Mouse (Mus musculus) adipocyte (in vitro differentiated cells): ENCODE measurements around the gene Cxcr4.
"Not testable (repeated sequence)": the region's sequence is repeated elsewhere in the genome, so short reads cannot be mapped to it uniquely, and the experiment has no call there.

Source experiments
- DNase-seq: peaks from one replicate; pipeline ENCODE4 v3.0.0-alpha.2; 2016; ENCODE audit warnings: low spot score

Gene Cxcr4

GRCm38 (mm10) chr1:128597209-128597782 lies 5.2 kb upstream of the Cxcr4 start:
- no peak for DNase-seq

GRCm38 (mm10) chr1:128595528-128595927 lies 3.4 kb upstream of the Cxcr4 start:
- no peak for DNase-seq

GRCm38 (mm10) chr1:128595105-128595420 lies 3.0 kb upstream of the Cxcr4 start:
- no peak for DNase-seq

- no peak for DNase-seq
These were observed 2.4 kb upstream of the Cxcr4 start for GRCm38 (mm10) chr1:128594353-128595104.

GRCm38 (mm10) chr1:128592961-128593501 lies 938 bp upstream of the Cxcr4 start:
- no peak for DNase-seq

GRCm38 (mm10) chr1:128591721-128592210 lies 327 bp downstream of the Cxcr4 start:
- DNase-seq, result no peak

GRCm38 (mm10) chr1:128590816-128591720 lies 1.0 kb downstream of the Cxcr4 start:
- no peak for DNase-seq

- no peak for DNase-seq
These were observed 2.1 kb downstream of the Cxcr4 start for GRCm38 (mm10) chr1:128590011-128590410.

GRCm38 (mm10) chr1:128589488-128589887 lies 2.6 kb downstream of the Cxcr4 start:
- DNase-seq, result no peak

- DNase-seq, result no peak
These were observed 3.8 kb downstream of the Cxcr4 start for GRCm38 (mm10) chr1:128588337-128588736.

GRCm38 (mm10) chr1:128586928-128587780 lies 4.9 kb downstream of the Cxcr4 start:
- no peak for DNase-seq

- no peak for DNase-seq
These were observed 5.7 kb downstream of the Cxcr4 start for GRCm38 (mm10) chr1:128586162-128586927.

- no peak for DNase-seq
These were observed 6.5 kb downstream of the Cxcr4 start for GRCm38 (mm10) chr1:128585396-128586161.

GRCm38 (mm10) chr1:128584716-128585115 lies 7.4 kb downstream of the Cxcr4 start:
- not testable (repeated sequence) for DNase-seq

GRCm38 (mm10) chr1:128583279-128583872 lies 8.7 kb downstream of the Cxcr4 start:
- no peak for DNase-seq

- no peak for DNase-seq
These were observed 11.8 kb downstream of the Cxcr4 start for GRCm38 (mm10) chr1:128580321-128580720.

- DNase-seq, result no peak
These were observed 13.6 kb downstream of the Cxcr4 start for GRCm38 (mm10) chr1:128578454-128578853.

GRCm38 (mm10) chr1:128575096-128575495 lies 17.0 kb downstream of the Cxcr4 start:
- DNase-seq, result no peak

GRCm38 (mm10) chr1:128571033-128571432 lies 21.1 kb downstream of the Cxcr4 start:
- no peak for DNase-seq
